Mouse (Mus musculus): ENCODE data around the gene Lrrc18. TPM values are rescaled to one million over a fixed set of nuclear protein-coding genes. Genes with fewer than 3 reads are reported as not detected.

Gene Lrrc18
- polyA plus RNA-seq, 1 experiment from 2014 or later, result 0.86 TPM

DNA sequence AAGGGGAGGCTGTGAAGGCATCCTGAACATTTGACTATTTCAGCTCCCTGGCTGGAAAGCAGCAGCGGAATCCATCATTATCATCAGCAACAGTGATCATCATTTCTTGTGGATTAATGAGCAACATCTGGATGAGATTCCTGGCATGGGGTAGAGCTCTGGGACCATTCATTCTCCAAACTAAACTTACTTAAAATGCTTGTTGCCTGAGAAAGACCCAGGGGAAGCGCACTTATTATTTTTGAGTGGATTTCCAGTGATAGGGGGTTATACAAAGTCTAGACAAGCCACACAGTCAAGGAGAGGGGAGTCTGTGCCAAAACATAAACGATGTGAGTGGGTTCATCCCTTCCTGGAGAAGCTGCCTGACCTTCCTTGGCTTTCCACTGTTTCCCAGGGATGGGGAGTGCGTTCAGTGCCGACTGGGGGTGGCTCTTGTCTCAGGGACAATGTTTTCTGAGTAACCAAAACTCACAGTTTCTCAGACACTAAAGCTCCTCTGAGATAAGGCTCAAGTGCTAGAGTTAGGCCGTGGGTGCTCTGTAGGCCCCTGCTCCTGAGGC lies 6.9 kb upstream of the Lrrc18 start:
- no peak for ATAC-seq (ENCODE audit: low FRiP score)
- no peaks in the 10 kb centered on the region for H3K27me3 ChIP-seq (ENCODE audit: control insufficient read depth, insufficient read depth, low read length)
- no peaks in the 10 kb centered on the region for H3K9me3 ChIP-seq (ENCODE audit: control insufficient read depth, low read length)
- H3K4me3 ChIP-seq (ENCODE audit: low read depth, low read length), result no peak overlapping the region
- no peaks in the 10 kb centered on the region for H3K36me3 ChIP-seq (ENCODE audit: control insufficient read depth, insufficient read depth, low read length)
- WGBS, result 82% methylated on average over 6 of the region's 6 CpGs
- H3K27ac ChIP-seq (ENCODE audit: low read depth, low read length), result no peak overlapping the region
- no peak overlapping the region for H3K4me2 ChIP-seq (replicated peaks; ENCODE audit: low read depth, low read length)
- no peak for DNase-seq (ENCODE audit: low spot score)
- H3K4me1 ChIP-seq (replicated peaks; ENCODE audit: control insufficient read depth, insufficient read depth, low read length), result no peaks in the 10 kb centered on the region
- H3K9ac ChIP-seq (ENCODE audit: low read depth, low read length), result no peak overlapping the region

DNA sequence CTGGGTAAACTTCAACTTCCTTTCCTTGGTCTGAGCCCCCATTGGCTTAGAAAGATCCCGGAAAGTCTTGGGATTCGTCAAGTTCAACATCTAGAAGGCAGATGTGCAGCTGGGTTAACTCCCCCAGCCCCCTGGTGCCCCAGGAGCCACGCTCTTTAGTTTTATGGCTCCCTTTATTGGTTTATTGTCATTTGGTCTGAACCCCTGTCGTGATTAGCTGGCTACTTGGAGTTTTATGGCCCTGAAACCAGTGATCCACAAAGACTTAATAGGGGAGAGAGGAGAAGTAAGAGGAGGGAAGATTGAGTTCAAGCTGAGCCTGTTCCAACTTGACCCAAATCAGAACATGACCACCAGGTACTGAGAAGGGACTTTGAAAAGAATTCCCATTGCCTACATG lies 4.5 kb upstream of the Lrrc18 start:
- Histone ChIP-seq H3K27ac (ENCODE audit: low read depth, low read length) (no peak overlapping the region), H3K4me1 (replicated peaks; ENCODE audit: control insufficient read depth, insufficient read depth, low read length) (no peaks in the 10 kb centered on the region), H3K9ac (ENCODE audit: low read depth, low read length) (no peak overlapping the region), H3K9me3 (ENCODE audit: control insufficient read depth, low read length) (no peaks in the 10 kb centered on the region), H3K27me3 (ENCODE audit: control insufficient read depth, insufficient read depth, low read length) (no peaks in the 10 kb centered on the region), H3K36me3 (ENCODE audit: control insufficient read depth, insufficient read depth, low read length) (no peaks in the 10 kb centered on the region), H3K4me3 (ENCODE audit: low read depth, low read length) (no peak overlapping the region), H3K4me2 (replicated peaks; ENCODE audit: low read depth, low read length) (no peak overlapping the region)
- 62% methylated on average over 4 of the region's 4 CpGs for WGBS
- ATAC-seq (ENCODE audit: low FRiP score), result no peak
- no peak for DNase-seq (ENCODE audit: low spot score)

DNA sequence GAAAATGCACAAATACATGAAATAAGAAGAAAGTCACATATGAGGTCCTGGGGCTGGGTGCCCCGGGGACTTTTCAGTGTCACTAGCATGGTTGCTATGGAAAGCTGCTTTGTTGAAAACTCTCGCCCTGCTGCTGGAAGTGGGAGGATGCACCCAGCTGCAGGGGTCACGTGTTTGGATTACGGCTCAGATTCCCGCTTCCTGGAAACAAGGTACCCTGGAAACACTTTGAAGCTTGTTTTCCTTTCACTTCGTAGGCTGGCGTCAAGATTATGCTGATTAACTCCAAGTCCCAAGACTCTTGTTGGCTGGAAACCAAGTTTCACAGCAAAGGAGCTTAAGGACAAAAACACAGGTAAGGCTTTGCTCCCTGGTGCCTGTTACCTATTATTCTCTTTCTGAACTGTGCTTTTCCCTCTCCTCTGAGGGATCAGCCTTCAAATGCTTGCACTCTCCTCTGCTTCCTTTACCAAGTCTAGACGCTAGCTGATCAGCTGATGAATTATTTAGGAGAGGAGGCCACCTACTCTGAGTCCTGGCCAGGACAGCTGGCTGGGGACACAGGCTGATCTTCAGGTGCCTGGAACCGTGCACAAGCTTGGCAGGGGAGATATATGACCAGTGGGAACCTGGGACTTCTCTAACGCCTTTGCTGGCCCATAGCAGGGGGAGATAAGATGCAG lies 3.9 kb downstream of the Lrrc18 start:
- H3K27me3 ChIP-seq (ENCODE audit: control insufficient read depth, insufficient read depth, low read length), result no peaks in the 10 kb centered on the region
- peaks cover 3% of the 10 kb centered on the region; the same call in 1 of the 2 replicates for H3K4me1 ChIP-seq (replicated peaks; ENCODE audit: control insufficient read depth, insufficient read depth, low read length)

DNA sequence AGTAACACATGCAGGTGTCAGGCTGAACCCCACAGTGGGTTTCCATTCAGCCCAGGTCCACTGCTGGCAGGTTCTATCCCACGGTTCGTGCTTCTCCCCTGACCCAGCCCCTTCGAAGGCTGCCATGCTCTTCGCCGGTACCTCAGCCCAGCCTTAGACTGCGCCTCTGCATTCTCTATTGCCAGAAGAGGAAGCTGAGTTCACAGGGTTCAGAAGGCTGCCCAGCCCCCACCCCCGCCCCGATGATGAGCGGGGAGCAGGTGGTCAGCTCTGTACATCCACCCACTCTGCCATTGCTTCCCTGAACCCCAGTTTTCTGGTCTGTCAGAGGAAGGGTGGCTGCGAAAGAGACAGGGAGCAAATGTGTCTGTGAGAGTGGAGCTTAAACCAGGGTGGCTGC lies 8.3 kb downstream of the Lrrc18 start:
- Histone ChIP-seq H3K4me2 (replicated peaks; ENCODE audit: low read depth, low read length) (no peak overlapping the region), H3K27ac (ENCODE audit: low read depth, low read length) (no peak overlapping the region), H3K9me3 (ENCODE audit: control insufficient read depth, low read length) (no peaks in the 10 kb centered on the region), H3K4me3 (ENCODE audit: low read depth, low read length) (no peak overlapping the region), H3K27me3 (ENCODE audit: control insufficient read depth, insufficient read depth, low read length) (no peaks in the 10 kb centered on the region), H3K9ac (ENCODE audit: low read depth, low read length) (peak overlapping the region; percentile 12; the same call in 1 of the 2 replicates), H3K36me3 (ENCODE audit: control insufficient read depth, insufficient read depth, low read length) (no peaks in the 10 kb centered on the region), H3K4me1 (replicated peaks; ENCODE audit: control insufficient read depth, insufficient read depth, low read length) (peaks cover 3% of the 10 kb centered on the region; the same call in 1 of the 2 replicates)
- 28% methylated on average over 10 of the region's 10 CpGs for WGBS
- DNase-seq (ENCODE audit: low spot score) (peak; percentile 19), ATAC-seq (ENCODE audit: low FRiP score) (peak; percentile 60)

More for the DNA sequence above, 3.9 kb downstream of the Lrrc18 start:
- no peak overlapping the region for H3K4me3 ChIP-seq (ENCODE audit: low read depth, low read length)
- DNase-seq (ENCODE audit: low spot score), result peak; percentile 47
- H3K36me3 ChIP-seq (ENCODE audit: control insufficient read depth, insufficient read depth, low read length), result no peaks in the 10 kb centered on the region
- no peaks in the 10 kb centered on the region for H3K9me3 ChIP-seq (ENCODE audit: control insufficient read depth, low read length)
- WGBS, result 3% methylated on average over 10 of the region's 10 CpGs
- no peak overlapping the region for H3K27ac ChIP-seq (ENCODE audit: low read depth, low read length)
- ATAC-seq (ENCODE audit: low FRiP score), result no peak
- no peak overlapping the region for H3K4me2 ChIP-seq (replicated peaks; ENCODE audit: low read depth, low read length)
- no peak overlapping the region for H3K9ac ChIP-seq (ENCODE audit: low read depth, low read length)

DNA sequence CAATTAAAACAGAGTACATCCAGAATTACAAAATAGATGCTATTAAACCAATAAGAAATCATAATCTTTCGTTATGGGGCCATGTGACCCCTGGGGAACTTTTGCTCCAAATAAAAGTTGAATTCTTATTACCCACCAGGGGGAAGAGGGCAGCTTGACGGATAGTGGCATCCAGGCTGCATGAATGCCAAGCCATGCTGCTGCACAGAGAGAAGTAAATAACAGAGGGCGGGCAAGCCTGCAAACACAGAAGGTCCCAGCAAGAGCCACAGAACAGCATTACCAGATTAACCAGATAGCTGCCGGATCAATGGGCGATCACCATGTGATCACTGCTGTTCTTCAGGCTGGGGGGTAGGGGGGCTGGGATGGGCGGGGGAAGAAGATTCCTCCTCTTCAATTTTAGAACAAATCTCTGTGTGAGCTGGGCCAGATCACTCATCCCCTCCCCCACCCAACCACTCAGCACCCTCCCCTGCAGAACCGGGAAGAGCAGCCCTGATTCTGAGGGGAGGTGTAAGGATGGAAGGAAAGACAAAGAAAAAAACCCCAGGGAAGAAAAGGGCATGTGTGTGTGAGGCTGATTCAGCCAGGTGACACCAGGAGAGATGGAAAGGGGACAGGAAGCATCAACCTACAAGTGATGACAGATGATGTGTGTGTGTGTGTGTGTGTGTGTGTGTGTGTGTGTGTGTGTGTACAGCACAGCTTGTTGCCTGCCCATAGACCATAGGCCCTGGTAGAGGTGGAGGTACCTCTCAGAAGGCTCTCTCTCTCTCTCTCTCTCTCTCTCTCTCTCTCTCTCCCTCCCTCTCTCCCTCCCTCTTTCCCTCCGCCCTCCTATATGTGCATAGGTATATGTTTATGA lies 9.2 kb downstream of the Lrrc18 start:
- peak; percentile 12 for DNase-seq (ENCODE audit: low spot score)
- Histone ChIP-seq H3K9ac (ENCODE audit: low read depth, low read length) (no peak overlapping the region), H3K4me3 (ENCODE audit: low read depth, low read length) (no peak overlapping the region), H3K4me1 (replicated peaks; ENCODE audit: control insufficient read depth, insufficient read depth, low read length) (no peaks in the 10 kb centered on the region), H3K4me2 (replicated peaks; ENCODE audit: low read depth, low read length) (no peak overlapping the region), H3K36me3 (ENCODE audit: control insufficient read depth, insufficient read depth, low read length) (no peaks in the 10 kb centered on the region), H3K9me3 (ENCODE audit: control insufficient read depth, low read length) (0 out of 2 replicates have a peak, but pooled peaks cover 3% of the 10 kb centered on the region), H3K27me3 (ENCODE audit: control insufficient read depth, insufficient read depth, low read length) (no peaks in the 10 kb centered on the region), H3K27ac (ENCODE audit: low read depth, low read length) (no peak overlapping the region)
- 0 out of 2 replicates have a peak, but pooled peaks have one; percentile 53 for ATAC-seq (ENCODE audit: low FRiP score)
- WGBS, result 24% methylated on average over 8 of the region's 8 CpGs

DNA sequence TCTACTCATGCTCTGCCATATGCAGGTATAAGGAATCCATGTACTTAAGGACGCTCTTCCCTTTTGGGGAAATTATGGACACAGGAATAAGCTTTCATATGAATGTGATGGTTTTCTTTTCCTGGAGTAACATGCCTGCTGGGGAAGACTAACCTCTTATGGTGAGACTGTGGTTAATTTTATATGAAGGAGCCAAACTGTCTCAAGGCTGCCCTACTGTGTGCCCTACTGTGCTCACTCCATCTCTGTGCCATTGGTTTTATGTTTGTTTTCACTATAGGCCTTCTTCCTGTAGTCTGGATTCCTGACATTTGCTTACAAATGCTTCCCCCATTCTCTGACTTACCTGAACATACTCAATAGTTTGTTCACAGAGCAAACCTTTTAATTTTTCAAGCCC lies 13.9 kb downstream of the Lrrc18 start:
- no peak for DNase-seq (ENCODE audit: low spot score)
- H3K9me3 ChIP-seq (ENCODE audit: control insufficient read depth, low read length), result 0 out of 2 replicates have a peak, but pooled peaks cover 3% of the 10 kb centered on the region
- 95% methylated on average over 1 of the region's 1 CpGs for WGBS
- H3K27me3 ChIP-seq (ENCODE audit: control insufficient read depth, insufficient read depth, low read length), result no peaks in the 10 kb centered on the region
- H3K9ac ChIP-seq (ENCODE audit: low read depth, low read length), result no peak overlapping the region
- no peaks in the 10 kb centered on the region for H3K36me3 ChIP-seq (ENCODE audit: control insufficient read depth, insufficient read depth, low read length)
- H3K4me2 ChIP-seq (replicated peaks; ENCODE audit: low read depth, low read length), result no peak overlapping the region
- no peak overlapping the region for H3K4me3 ChIP-seq (ENCODE audit: low read depth, low read length)
- no peaks in the 10 kb centered on the region for H3K4me1 ChIP-seq (replicated peaks; ENCODE audit: control insufficient read depth, insufficient read depth, low read length)
- no peak overlapping the region for H3K27ac ChIP-seq (ENCODE audit: low read depth, low read length)
- ATAC-seq (ENCODE audit: low FRiP score), result no peak

DNA sequence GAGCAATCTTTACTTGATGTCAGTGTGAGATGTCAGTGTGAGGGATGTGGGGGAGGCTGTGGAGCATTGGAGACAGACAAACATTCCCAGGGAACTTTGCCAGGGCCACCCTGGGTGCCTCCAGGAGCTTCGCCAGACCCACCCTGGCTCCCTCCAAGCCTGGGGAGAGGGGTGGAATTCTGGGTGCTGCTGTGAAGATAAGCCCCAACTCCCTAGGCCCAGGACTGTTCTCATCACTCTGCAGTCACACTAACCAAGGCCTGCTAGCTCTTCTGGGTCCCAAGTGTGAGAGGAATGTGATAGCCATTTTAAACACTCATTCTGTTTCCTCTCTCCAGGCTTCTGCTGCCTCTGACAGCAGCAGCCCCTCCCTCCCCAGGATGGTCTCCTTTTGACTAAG lies 16.5 kb downstream of the Lrrc18 start:
- 100% methylated on average over 1 of the region's 1 CpGs for WGBS
- no peak for ATAC-seq (ENCODE audit: low FRiP score)
- no peak overlapping the region for H3K27ac ChIP-seq (ENCODE audit: low read depth, low read length)
- no peaks in the 10 kb centered on the region for H3K27me3 ChIP-seq (ENCODE audit: control insufficient read depth, insufficient read depth, low read length)
- no peak for DNase-seq (ENCODE audit: low spot score)
- 0 out of 2 replicates have a peak, but pooled peaks cover 3% of the 10 kb centered on the region for H3K9me3 ChIP-seq (ENCODE audit: control insufficient read depth, low read length)
- H3K36me3 ChIP-seq (ENCODE audit: control insufficient read depth, insufficient read depth, low read length), result no peaks in the 10 kb centered on the region
- H3K9ac ChIP-seq (ENCODE audit: low read depth, low read length), result no peak overlapping the region
- no peak overlapping the region for H3K4me2 ChIP-seq (replicated peaks; ENCODE audit: low read depth, low read length)
- H3K4me1 ChIP-seq (replicated peaks; ENCODE audit: control insufficient read depth, insufficient read depth, low read length), result no peaks in the 10 kb centered on the region
- H3K4me3 ChIP-seq (ENCODE audit: low read depth, low read length), result no peak overlapping the region

DNA sequence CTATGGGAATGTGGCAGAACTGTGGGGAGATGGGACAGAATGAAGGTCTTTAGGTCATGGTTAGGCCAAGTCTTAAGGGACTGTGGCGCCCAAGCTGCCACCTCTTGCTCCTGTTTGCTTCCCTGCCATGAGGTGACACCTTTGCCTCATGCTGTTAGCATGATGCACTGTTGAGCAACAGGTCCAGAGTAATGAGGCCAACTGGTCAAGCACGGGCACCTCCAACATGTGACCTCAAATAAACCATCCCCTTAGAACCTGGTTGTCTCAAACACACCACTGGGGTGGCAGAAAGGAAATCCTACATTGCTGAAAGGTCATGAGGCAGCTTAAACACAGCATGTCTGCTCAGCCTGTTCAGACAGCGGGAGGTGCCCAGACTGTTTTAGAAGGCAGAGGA lies 27.9 kb downstream of the Lrrc18 start:
- Histone ChIP-seq H3K9ac (ENCODE audit: low read depth, low read length) (no peak overlapping the region), H3K4me3 (ENCODE audit: low read depth, low read length) (no peak overlapping the region), H3K27ac (ENCODE audit: low read depth, low read length) (no peak overlapping the region), H3K9me3 (ENCODE audit: control insufficient read depth, low read length) (no peaks in the 10 kb centered on the region), H3K4me2 (replicated peaks; ENCODE audit: low read depth, low read length) (no peak overlapping the region), H3K27me3 (ENCODE audit: control insufficient read depth, insufficient read depth, low read length) (no peaks in the 10 kb centered on the region), H3K36me3 (ENCODE audit: control insufficient read depth, insufficient read depth, low read length) (no peaks in the 10 kb centered on the region), H3K4me1 (replicated peaks; ENCODE audit: control insufficient read depth, insufficient read depth, low read length) (no peaks in the 10 kb centered on the region)
- ATAC-seq (ENCODE audit: low FRiP score) (no peak), DNase-seq (ENCODE audit: low spot score) (no peak)
- 80% methylated on average over 3 of the region's 3 CpGs for WGBS

All from hindbrain, embryonic 11.5 days (tissue).